Comparison of ENCODE assay signal across 23 mouse cellular contexts in genomic region chr5:13387679-13388078, GRCm38 (mm10).
A peak's percentile ranks its signal among the peaks of the same experiment; 100 is the strongest.
DNase-seq lines count a peak whose midpoint lies in the region; ATAC-seq and TF ChIP-seq lines count a peak whose summit lies in the region.
"Had no signal": no experiment of that assay in that cellular context is flagged by ENCODE, and none has a peak within 500 bp of the region (broad histone marks: within the 10 kb centered on the region; RNA-seq: fewer than 3 reads in every experiment).

No protein-coding gene starts in this region.

- TF ChIP-seq EP300 in lung, postnatal 0 days (IDR thresholded peaks at IDR 0.05), result peak; percentile 81

- TF ChIP-seq CTCF in lung, postnatal 0 days (IDR thresholded peaks at IDR 0.05), result no peak

- no peaks in the 10 kb centered on the region for H3K79me2 ChIP-seq in myocyte (ENCODE audit: control insufficient read depth, insufficient read depth)

- H3K9me3 ChIP-seq in lung, postnatal 0 days (ENCODE audit: low read length), result no peaks in the 10 kb centered on the region
- H3K9me3 ChIP-seq: embryonic facial prominence, embryonic 10.5 days; embryonic facial prominence, embryonic 12.5 days; forebrain, embryonic 13.5 days; forebrain, embryonic 15.5 days; G1E had no signal

- WGBS in lung, postnatal 0 days, result 57% methylated on average over 3 of the region's 3 CpGs

- peak; percentile 67 for DNase-seq in lung, postnatal 0 days (ENCODE audit: low spot score)
- no peak for DNase-seq in lung, postnatal 4 days
- DNase-seq in lung, postnatal 36 days, result peak; percentile 30
- no peak for DNase-seq in lung, postnatal 14 days
- DNase-seq: adrenal gland, adult 8-10 months; adrenal gland, postnatal 14 days; adrenal gland, postnatal 36 days; B cell, adult 2 months; cerebellum, adult 11-12 months; cerebellum, adult 2 months; cerebellum, adult 9-10 months; cerebellum, postnatal 10 days; cerebellum, postnatal 25 days had no signal

- no peak overlapping the region for H3K9ac ChIP-seq in lung, postnatal 0 days (replicated peaks; ENCODE audit: low read depth)
- H3K9ac ChIP-seq: embryonic facial prominence, embryonic 12.5 days; forebrain, embryonic 13.5 days; forebrain, embryonic 15.5 days had no signal

- H3ac ChIP-seq in myocyte (ENCODE audit: control insufficient read depth, insufficient read length), result no peak overlapping the region

- no peak for TF ChIP-seq POLR2A in myocyte (IDR thresholded peaks at IDR 0.05; ENCODE audit: insufficient read length, low read depth)

- ATAC-seq in lung, postnatal 0 days, result peak; percentile 78
- ATAC-seq: activated CD4-positive, CD25-positive, alpha-beta regulatory T cell, adult 4 months; CD4-positive, CD25-positive, alpha-beta regulatory T cell, adult 4 months; forebrain, embryonic 13.5 days; forebrain, embryonic 15.5 days; Patski had no signal

- no peak overlapping the region; the same call in 1 of the 2 replicates for H3K27ac ChIP-seq in lung, postnatal 0 days (ENCODE audit: low read length)
- H3K27ac ChIP-seq: embryonic facial prominence, embryonic 10.5 days; embryonic facial prominence, embryonic 12.5 days; forebrain, embryonic 13.5 days; forebrain, embryonic 15.5 days had no signal

- no peak overlapping the region for H3K4me3 ChIP-seq in lung, postnatal 0 days (ENCODE audit: low read depth, low read length)
- H3K4me3 ChIP-seq in myocyte, result no peak overlapping the region
- H3K4me3 ChIP-seq: embryonic facial prominence, embryonic 10.5 days; embryonic facial prominence, embryonic 12.5 days; forebrain, embryonic 13.5 days; forebrain, embryonic 15.5 days had no signal

- no peaks in the 10 kb centered on the region; the same call in 1 of the 2 replicates for H3K4me1 ChIP-seq in lung, postnatal 0 days (ENCODE audit: insufficient read depth, low read depth, low read length)
- H3K4me1 ChIP-seq: forebrain, embryonic 13.5 days; forebrain, embryonic 15.5 days had no signal

- no peaks in the 10 kb centered on the region for H3K36me3 ChIP-seq in lung, postnatal 0 days (ENCODE audit: insufficient read depth, low read length)
- H3K36me3 ChIP-seq in myocyte (ENCODE audit: control insufficient read depth, insufficient read depth), result no peaks in the 10 kb centered on the region
- H3K36me3 ChIP-seq: embryonic facial prominence, embryonic 10.5 days; embryonic facial prominence, embryonic 12.5 days; forebrain, embryonic 15.5 days; G1E had no signal

- no peaks in the 10 kb centered on the region for H3K27me3 ChIP-seq in lung, postnatal 0 days (replicated peaks; ENCODE audit: insufficient read depth, low read length)
- H3K27me3 ChIP-seq in myocyte (ENCODE audit: control insufficient read depth, insufficient read depth, insufficient read length), result no peaks in the 10 kb centered on the region
- H3K27me3 ChIP-seq: CH12.LX; embryonic facial prominence, embryonic 12.5 days; forebrain, embryonic 13.5 days; forebrain, embryonic 15.5 days; Patski had no signal

- H3K4me2 ChIP-seq in lung, postnatal 0 days (replicated peaks; ENCODE audit: low read depth, low read length), result no peak overlapping the region
- H3K4me2 ChIP-seq in myocyte (ENCODE audit: low read depth), result no peak overlapping the region
- H3K4me2 ChIP-seq: embryonic facial prominence, embryonic 12.5 days; forebrain, embryonic 13.5 days; forebrain, embryonic 15.5 days had no signal

TF ChIP-seq in myocyte, 11 proteins besides CTCF, POLR2A, EP300 and RAD21:
- TF ChIP-seq MAX (IDR thresholded peaks at IDR 0.05; ENCODE audit: low read depth) (no peak), MYOD1 (IDR thresholded peaks at IDR 0.05; ENCODE audit: control insufficient read depth in 1 of 3, insufficient read length in 2 of 3, low read depth in 2 of 3) (peak in 2 of 3 experiments; percentile 11 to 14), MYOG (IDR thresholded peaks at IDR 0.05; ENCODE audit: control insufficient read depth in 1 of 3, insufficient read depth in 1 of 3, insufficient read length in 2 of 3, low read depth in 2 of 3) (no peak)
TF ChIP-seq in myocyte: peak in this region for 1.

Comparison
In these comparisons a context has a peak if more than half of its experiments do, and no peak if none do; other contexts are left out.
1. DNase-seq: peak in lung, postnatal 0 days (single experiment) and lung, postnatal 36 days (single experiment); none in lung, postnatal 4 days (0 of 2) and lung, postnatal 14 days (single experiment).